Mouse (Mus musculus) thymus, postnatal 25 days (tissue): Measurements from ENCODE around the gene Slc35f1.
"Not testable (repeated sequence)": the region's sequence is repeated elsewhere in the genome, so short reads cannot be mapped to it uniquely, and the experiment has no call there.

Experiments
- DNase-seq: peaks from one replicate; pipeline ENCODE4 v3.0.0; 2022

The Slc35f1 gene

GRCm38 (mm10) chr10:52791560-52791959, 101.2 kb downstream of the Slc35f1 start:
- no peak for DNase-seq

- no peak for DNase-seq
These were observed 107.1 kb downstream of the Slc35f1 start for GRCm38 (mm10) chr10:52797454-52797853.

- DNase-seq = no peak
These were observed 117.5 kb downstream of the Slc35f1 start for GRCm38 (mm10) chr10:52807808-52808207.

GRCm38 (mm10) chr10:52812861-52813260, 122.5 kb downstream of the Slc35f1 start:
- no peak for DNase-seq

- DNase-seq = no peak
These were observed 124.0 kb downstream of the Slc35f1 start for GRCm38 (mm10) chr10:52814358-52814757.

- no peak for DNase-seq
These were observed 129.3 kb downstream of the Slc35f1 start for GRCm38 (mm10) chr10:52819661-52820060.

- DNase-seq = no peak
These were observed 132.6 kb downstream of the Slc35f1 start for GRCm38 (mm10) chr10:52822909-52823308.

- DNase-seq = no peak
These were observed 135.4 kb downstream of the Slc35f1 start for GRCm38 (mm10) chr10:52825746-52826145.

- DNase-seq = no peak
These were observed 150.5 kb downstream of the Slc35f1 start for GRCm38 (mm10) chr10:52840819-52841218.

- DNase-seq = no peak
These were observed 161.7 kb downstream of the Slc35f1 start for GRCm38 (mm10) chr10:52851994-52852393.

- no peak for DNase-seq
These were observed 170.5 kb downstream of the Slc35f1 start for GRCm38 (mm10) chr10:52860851-52861250.

GRCm38 (mm10) chr10:52864936-52865335, 174.6 kb downstream of the Slc35f1 start:
- no peak for DNase-seq

- DNase-seq = no peak
These were observed 180.8 kb downstream of the Slc35f1 start for GRCm38 (mm10) chr10:52871110-52871509.

- no peak for DNase-seq
These were observed 183.8 kb downstream of the Slc35f1 start for GRCm38 (mm10) chr10:52874133-52874532.

GRCm38 (mm10) chr10:52874712-52875111, 184.4 kb downstream of the Slc35f1 start:
- DNase-seq = no peak

- no peak for DNase-seq
These were observed 187.1 kb downstream of the Slc35f1 start for GRCm38 (mm10) chr10:52877263-52878021.

GRCm38 (mm10) chr10:52878093-52878801, 187.9 kb downstream of the Slc35f1 start:
- DNase-seq = no peak

- not testable (repeated sequence) for DNase-seq
These were observed 206.4 kb downstream of the Slc35f1 start for GRCm38 (mm10) chr10:52896724-52897123.

GRCm38 (mm10) chr10:52904914-52905313, 214.6 kb downstream of the Slc35f1 start:
- no peak for DNase-seq

GRCm38 (mm10) chr10:52911762-52912161, 221.4 kb downstream of the Slc35f1 start:
- no peak for DNase-seq

- no peak for DNase-seq
These were observed 228.4 kb downstream of the Slc35f1 start for GRCm38 (mm10) chr10:52918715-52919114.

GRCm38 (mm10) chr10:52923143-52923542, 232.8 kb downstream of the Slc35f1 start:
- DNase-seq = no peak

- no peak for DNase-seq
These were observed 236.0 kb downstream of the Slc35f1 start for GRCm38 (mm10) chr10:52926330-52926729.

GRCm38 (mm10) chr10:52932159-52932558, 241.8 kb downstream of the Slc35f1 start:
- no peak for DNase-seq
